Mouse (Mus musculus) ovary, postnatal 10 days (tissue): ENCODE results near the gene Rbm41.

Experiments
- DNase-seq: peaks from one replicate; pipeline ENCODE4 v3.0.0; 2022; ENCODE audit warnings: low spot score

The Rbm41 gene

GRCm38 (mm10) chrX:139997740-139998690 is at the start of gene Rbm41:
Gene Rbm41, minus strand, starts transcription at chrX:139998595.
- peak; percentile 2 for DNase-seq

GRCm38 (mm10) chrX:139998691-139999065 is 283 bp upstream of the Rbm41 start:
- DNase-seq: no peak

GRCm38 (mm10) chrX:139982115-139982514 is 16.3 kb downstream of the Rbm41 start:
- no peak for DNase-seq

GRCm38 (mm10) chrX:139933507-139933906 is 64.9 kb downstream of the Rbm41 start:
- DNase-seq: no peak

- no peak for DNase-seq
Observed at GRCm38 (mm10) chrX:139932472-139932871, 65.9 kb downstream of the Rbm41 start.

- no peak for DNase-seq
Observed at GRCm38 (mm10) chrX:139920572-139920971, 77.8 kb downstream of the Rbm41 start.

GRCm38 (mm10) chrX:139891387-139891786 is 107.0 kb downstream of the Rbm41 start:
- no peak for DNase-seq

- no peak for DNase-seq
Observed at GRCm38 (mm10) chrX:139883221-139883620, 115.2 kb downstream of the Rbm41 start.

- DNase-seq: no peak
Observed at GRCm38 (mm10) chrX:139877936-139878335, 120.5 kb downstream of the Rbm41 start.

GRCm38 (mm10) chrX:139877105-139877504 is 121.3 kb downstream of the Rbm41 start:
- no peak for DNase-seq

- peak; percentile 6 for DNase-seq
Observed at GRCm38 (mm10) chrX:139870938-139871791, 127.2 kb downstream of the Rbm41 start, which contains the start of gene Morc4. Gene Morc4, minus strand, starts transcription at chrX:139871677.

- DNase-seq: no peak
Observed at GRCm38 (mm10) chrX:139870300-139870711, 128.1 kb downstream of the Rbm41 start.

GRCm38 (mm10) chrX:139859402-139859801 is 139.0 kb downstream of the Rbm41 start:
- no peak for DNase-seq

- DNase-seq: no peak
Observed at GRCm38 (mm10) chrX:139854795-139855194, 143.6 kb downstream of the Rbm41 start.

GRCm38 (mm10) chrX:139841091-139841490 is 157.3 kb downstream of the Rbm41 start:
- no peak for DNase-seq
